Mouse (Mus musculus): ENCODE results near the gene Tars2. TPM values are rescaled to one million over a fixed set of nuclear protein-coding genes. Genes with fewer than 3 reads are reported as not detected.
"Not testable (repeated sequence)": the region's sequence is repeated elsewhere in the genome, so short reads cannot be mapped to it uniquely, and the experiment has no call there.

Gene Tars2
- 10 to 100 TPM; 43.5 to 43.8 TPM for total RNA-seq (2021)
- long read RNA-seq, experiment 1, transcript Tars2-201 (18 exons, 2,400 nt): major isoform, 28 of 50 reads
- long read RNA-seq, experiment 1, partial matches to known transcripts: 4 of 50 reads
- long read RNA-seq, experiment 1, other reads (novel, unspliced or antisense): 18 of 50 reads
- long read RNA-seq, experiment 2, transcript Tars2-201 (18 exons, 2,400 nt): major isoform, 19 of 35 reads
- long read RNA-seq, experiment 2, partial matches to known transcripts: 0 of 35 reads
- long read RNA-seq, experiment 2, other reads (novel, unspliced or antisense): 15 of 35 reads

- no peak within 1 kb of the TSS for H3K4me3 ChIP-seq
- no peak within 1 kb of the TSS for H3K27ac ChIP-seq
- intact Hi-C loops (cut with DNase I): no loop called here
- DNase-seq (ENCODE audit: extremely low spot score in 1 of 2, low spot score in 2 of 2): no peak
- no peak for TF ChIP-seq CTCF (IDR thresholded peaks at IDR 0.05)
Observed at GRCm38 (mm10) chr3:95760106-95760505, at the start of gene Tars2. Gene Tars2, minus strand, starts transcription at chr3:95760206.

GRCm38 (mm10) chr3:95808384-95808783 is 48.4 kb upstream of the Tars2 start:
- TF ChIP-seq CTCF (IDR thresholded peaks at IDR 0.05): no peak

GRCm38 (mm10) chr3:95807630-95808029 is 47.6 kb upstream of the Tars2 start:
- H3K27ac ChIP-seq; intact Hi-C loops (cut with DNase I): not testable (repeated sequence)

More at GRCm38 (mm10) chr3:95808384-95808783, 48.4 kb upstream of the Tars2 start:
- no peak overlapping the region for H3K27ac ChIP-seq
- no peak for DNase-seq (ENCODE audit: extremely low spot score in 1 of 2, low spot score in 2 of 2)
- intact Hi-C loops (cut with DNase I): no loop called here
- H3K4me3 ChIP-seq: no peak overlapping the region

GRCm38 (mm10) chr3:95806677-95807076 is 46.7 kb upstream of the Tars2 start:
- intact Hi-C loops (cut with DNase I): no loop called here
- Histone ChIP-seq H3K4me3 (no peak overlapping the region), H3K27ac (no peak overlapping the region)
- TF ChIP-seq CTCF (IDR thresholded peaks at IDR 0.05): no peak
- DNase-seq (ENCODE audit: extremely low spot score in 1 of 2, low spot score in 2 of 2): no peak

More at GRCm38 (mm10) chr3:95807630-95808029, 47.6 kb upstream of the Tars2 start:
- DNase-seq (ENCODE audit: extremely low spot score in 1 of 2, low spot score in 2 of 2); H3K4me3 ChIP-seq: not testable (repeated sequence)

- no peak for TF ChIP-seq CTCF (IDR thresholded peaks at IDR 0.05)
- intact Hi-C loops (cut with DNase I): no loop called here
- H3K27ac ChIP-seq: no peak overlapping the region
- no peak overlapping the region for H3K4me3 ChIP-seq
- DNase-seq (ENCODE audit: extremely low spot score in 1 of 2, low spot score in 2 of 2): no peak
Observed at GRCm38 (mm10) chr3:95803851-95804250, 43.8 kb upstream of the Tars2 start.

- TF ChIP-seq CTCF (IDR thresholded peaks at IDR 0.05): no peak
- no peak overlapping the region for H3K27ac ChIP-seq
- no peak overlapping the region for H3K4me3 ChIP-seq
- intact Hi-C loops (cut with DNase I): no loop called here
- no peak for DNase-seq (ENCODE audit: extremely low spot score in 1 of 2, low spot score in 2 of 2)
Observed at GRCm38 (mm10) chr3:95798756-95799155, 38.8 kb upstream of the Tars2 start.

GRCm38 (mm10) chr3:95794299-95794698 is 34.3 kb upstream of the Tars2 start:
- Histone ChIP-seq H3K4me3 (no peak overlapping the region), H3K27ac (no peak overlapping the region)
- no peak for TF ChIP-seq CTCF (IDR thresholded peaks at IDR 0.05)
- DNase-seq (ENCODE audit: extremely low spot score in 1 of 2, low spot score in 2 of 2): no peak
- intact Hi-C loops (cut with DNase I): no loop called here

GRCm38 (mm10) chr3:95793662-95794061 is 33.7 kb upstream of the Tars2 start:
- Histone ChIP-seq H3K4me3 (no peak overlapping the region), H3K27ac (no peak overlapping the region)
- intact Hi-C loops (cut with DNase I): no loop called here
- no peak for TF ChIP-seq CTCF (IDR thresholded peaks at IDR 0.05)
- no peak for DNase-seq (ENCODE audit: extremely low spot score in 1 of 2, low spot score in 2 of 2)

- intact Hi-C loops (cut with DNase I): loop anchor here (10.0 kb wide), 1 partner anchor 441 kb away; no protein-coding TSS in a partner anchor
- Histone ChIP-seq H3K4me3 (no peak overlapping the region), H3K27ac (no peak overlapping the region)
- no peak for TF ChIP-seq CTCF (IDR thresholded peaks at IDR 0.05)
- DNase-seq (ENCODE audit: extremely low spot score in 1 of 2, low spot score in 2 of 2): no peak
Observed at GRCm38 (mm10) chr3:95785501-95785900, 25.5 kb upstream of the Tars2 start.

GRCm38 (mm10) chr3:95771985-95772384 is 12.0 kb upstream of the Tars2 start:
- intact Hi-C loops (cut with DNase I): no loop called here
- TF ChIP-seq CTCF (IDR thresholded peaks at IDR 0.05): peak; percentile 54
- no peak for DNase-seq (ENCODE audit: extremely low spot score in 1 of 2, low spot score in 2 of 2)
- Histone ChIP-seq H3K4me3 (no peak overlapping the region), H3K27ac (no peak overlapping the region)

GRCm38 (mm10) chr3:95765534-95765933 is 5.5 kb upstream of the Tars2 start:
- intact Hi-C loops (cut with DNase I): no loop called here
- no peak for DNase-seq (ENCODE audit: extremely low spot score in 1 of 2, low spot score in 2 of 2)
- Histone ChIP-seq H3K4me3 (no peak overlapping the region), H3K27ac (no peak overlapping the region)
- no peak for TF ChIP-seq CTCF (IDR thresholded peaks at IDR 0.05)

- TF ChIP-seq CTCF (IDR thresholded peaks at IDR 0.05): no peak
- Histone ChIP-seq H3K27ac (no peak overlapping the region), H3K4me3 (no peak overlapping the region)
- DNase-seq (ENCODE audit: extremely low spot score in 1 of 2, low spot score in 2 of 2): no peak
- intact Hi-C loops (cut with DNase I): no loop called here
Observed at GRCm38 (mm10) chr3:95763811-95764210, 3.8 kb upstream of the Tars2 start.

GRCm38 (mm10) chr3:95762961-95763360 is 3.0 kb upstream of the Tars2 start:
- intact Hi-C loops (cut with DNase I): no loop called here
- Histone ChIP-seq H3K4me3 (no peak overlapping the region), H3K27ac (no peak overlapping the region)
- no peak; the same call in 1 of the 2 replicates for TF ChIP-seq CTCF (IDR thresholded peaks at IDR 0.05)
- no peak for DNase-seq (ENCODE audit: extremely low spot score in 1 of 2, low spot score in 2 of 2)

All from left cerebral cortex, adult 2 months (tissue).